Mouse (Mus musculus) heart, embryonic 14.5 days (tissue): ENCODE data around the gene Olfr1137. TPM values are rescaled to one million over a fixed set of nuclear protein-coding genes. Genes with fewer than 3 reads are reported as not detected.

Experiments used
- ATAC-seq: fragments of 200-750 bp; cut with Nextera tagmentation; 2 replicates; pipeline ENCODE4 v1.8.0; 2017; ENCODE audit warnings: low read depth, moderate TSS enrichment; ENCODE audit not compliant: insufficient number of reproducible peaks, insufficient read depth, low FRiP score
- H3K27ac ChIP-seq, 2 experiments: fragments of 200-500 bp in 1 of 2; fragments of 300-500 bp in 1 of 2; sonication (generic) in 1 of 2; replicated peaks in 1 of 2; 2 replicates each; pipeline ENCODE4 v1.5.1; 2012 to 2014; ENCODE audit warnings: low read depth in 2 of 2, low read length in 2 of 2, control low read depth in 1 of 2, mild to moderate bottlenecking in 1 of 2, mixed read lengths in 1 of 2; ENCODE audit not compliant: control insufficient read depth in 1 of 2, insufficient read depth in 1 of 2
- H3K27me3 ChIP-seq: fragments of 300-500 bp; sonication (generic); 2 replicates; pipeline ENCODE4 v1.6.1; 2014; ENCODE audit warnings: mild to moderate bottlenecking, low read length, control low read depth; ENCODE audit not compliant: control insufficient read depth, insufficient read depth
- H3K36me3 ChIP-seq: fragments of 300-500 bp; sonication (generic); 2 replicates; pipeline ENCODE4 v1.6.1; 2014; ENCODE audit warnings: mild to moderate bottlenecking, control low read depth, low read length, mixed read lengths; ENCODE audit not compliant: control insufficient read depth, insufficient read depth
- H3K4me1 ChIP-seq, 2 experiments: fragments of 200-500 bp in 1 of 2; fragments of 300-500 bp in 1 of 2; sonication (generic) in 1 of 2; 2 replicates each; pipeline ENCODE4 v1.6.1; 2012 to 2014; ENCODE audit warnings: low read length in 2 of 2, control low read depth in 1 of 2, mixed read lengths in 1 of 2; ENCODE audit not compliant: control insufficient read depth in 2 of 2, insufficient read depth in 2 of 2
- H3K4me2 ChIP-seq: fragments of 300-500 bp; sonication (generic); 2 replicates; pipeline ENCODE4 v1.6.1; 2014; ENCODE audit warnings: mild to moderate bottlenecking, low read length
- H3K4me3 ChIP-seq, 2 experiments: fragments of 200-500 bp in 1 of 2; fragments of 300-500 bp in 1 of 2; sonication (generic) in 1 of 2; 2 replicates each; pipeline ENCODE4 v1.5.1; 2012 to 2014; ENCODE audit warnings: low read length in 2 of 2, mild to moderate bottlenecking in 2 of 2, control low read depth in 1 of 2, low read depth in 1 of 2, moderate library complexity in 1 of 2; ENCODE audit not compliant: control insufficient read depth in 1 of 2, insufficient read depth in 1 of 2
- H3K9ac ChIP-seq: fragments of 300-500 bp; sonication (generic); 2 replicates; pipeline ENCODE4 v1.6.1; 2014; ENCODE audit warnings: mild to moderate bottlenecking, low read length
- H3K9me3 ChIP-seq: fragments of 300-500 bp; sonication (generic); 2 replicates; pipeline ENCODE4 v1.6.1; 2016; ENCODE audit warnings: low read length, control low read depth; ENCODE audit not compliant: control insufficient read depth
- WGBS: fragments of 180-500 bp; shearing (Covaris S2); extraction: QIAGEN DNeasy Blood & Tissue Kit; methylation state at CpG from one replicate; pipeline ENCODE4 v1.1.7; 2014; 5-methylcytosine and 5-hydroxymethylcytosine counted together
- polyA plus RNA-seq: library from polyadenylated mRNA; unstranded; fragments of >200 nt; fragmentation: Nextera tagmentation; extraction: Ambion mirVana; gene quantifications from 2 replicates; pipeline ENCODE4 v1.2.1, GENCODE M21; 2014

Olfr1137 gene
- not detected in 2 replicates for polyA plus RNA-seq

GRCm38 (mm10) chr2:87713079-87713478 lies at the start of gene Olfr1137:
Gene Olfr1137 (minus strand): TSS chr2:87713179.
- no peaks in the 10 kb centered on the region for H3K36me3 ChIP-seq
- no peaks in the 10 kb centered on the region for H3K4me1 ChIP-seq
- no peak within 1 kb of the TSS for H3K4me2 ChIP-seq
- H3K27ac ChIP-seq: no peak within 1 kb of the TSS
- no peak within 1 kb of the TSS for H3K4me3 ChIP-seq
- no peak within 1 kb of the TSS for H3K9ac ChIP-seq
- H3K9me3 ChIP-seq: no peaks in the 10 kb centered on the region
- no peaks in the 10 kb centered on the region for H3K27me3 ChIP-seq
- no peak for ATAC-seq

- Histone ChIP-seq H3K4me2 (no peak within 1 kb of the TSS), H3K4me1 (no peaks in the 10 kb centered on the region), H3K27ac (no peak within 1 kb of the TSS), H3K4me3 (no peak within 1 kb of the TSS), H3K9me3 (no peaks in the 10 kb centered on the region), H3K36me3 (no peaks in the 10 kb centered on the region), H3K27me3 (no peaks in the 10 kb centered on the region), H3K9ac (no peak within 1 kb of the TSS)
- WGBS: 75% methylated on average over 1 of the region's 1 CpGs
- no peak for ATAC-seq
Measured at GRCm38 (mm10) chr2:87753891-87754290, 40.9 kb upstream of the Olfr1137 start, which contains the start of gene Olfr1141. Gene Olfr1141 (minus strand): TSS chr2:87753991.

GRCm38 (mm10) chr2:87743452-87743851 lies 30.5 kb upstream of the Olfr1137 start, which contains the start of gene Olfr1140:
Gene Olfr1140 (plus strand): TSS chr2:87743752.
- Histone ChIP-seq H3K4me3 (no peak within 1 kb of the TSS), H3K9me3 (no peaks in the 10 kb centered on the region), H3K4me2 (no peak within 1 kb of the TSS), H3K9ac (no peak within 1 kb of the TSS), H3K4me1 (no peaks in the 10 kb centered on the region), H3K36me3 (no peaks in the 10 kb centered on the region), H3K27me3 (no peaks in the 10 kb centered on the region), H3K27ac (no peak within 1 kb of the TSS)
- ATAC-seq: no peak
- WGBS: 80% methylated on average over 3 of the region's 3 CpGs

- Histone ChIP-seq H3K4me1 (no peaks in the 10 kb centered on the region), H3K27ac (no peak within 1 kb of the TSS), H3K27me3 (no peaks in the 10 kb centered on the region), H3K4me3 (no peak within 1 kb of the TSS), H3K4me2 (no peak within 1 kb of the TSS), H3K36me3 (no peaks in the 10 kb centered on the region), H3K9me3 (no peaks in the 10 kb centered on the region), H3K9ac (no peak within 1 kb of the TSS)
- WGBS: 66% methylated on average over 1 of the region's 1 CpGs
- ATAC-seq: no peak
Measured at GRCm38 (mm10) chr2:87739878-87740277, 26.9 kb upstream of the Olfr1137 start, which contains the start of gene Olfr1138. Gene Olfr1138 (minus strand): TSS chr2:87739978.

- ATAC-seq: no peak
- no peaks in the 10 kb centered on the region for H3K9me3 ChIP-seq
- H3K27me3 ChIP-seq: no peaks in the 10 kb centered on the region
- no peak within 1 kb of the TSS for H3K4me3 ChIP-seq
- H3K4me1 ChIP-seq: no peaks in the 10 kb centered on the region
- H3K9ac ChIP-seq: no peak within 1 kb of the TSS
- H3K4me2 ChIP-seq: no peak within 1 kb of the TSS
- no peaks in the 10 kb centered on the region for H3K36me3 ChIP-seq
- H3K27ac ChIP-seq: no peak within 1 kb of the TSS
Measured at GRCm38 (mm10) chr2:87693847-87694246, 19.1 kb downstream of the Olfr1137 start, which contains the start of gene Olfr1136. Gene Olfr1136 (minus strand): TSS chr2:87693947.

- no peaks in the 10 kb centered on the region for H3K4me1 ChIP-seq
- no peak within 1 kb of the TSS for H3K4me3 ChIP-seq
- 10% methylated on average over 1 of the region's 1 CpGs for WGBS
- no peak for ATAC-seq
- no peaks in the 10 kb centered on the region for H3K36me3 ChIP-seq
- H3K9ac ChIP-seq: no peak within 1 kb of the TSS
- no peak within 1 kb of the TSS for H3K27ac ChIP-seq
- H3K9me3 ChIP-seq: no peaks in the 10 kb centered on the region
- H3K4me2 ChIP-seq: no peak within 1 kb of the TSS
- H3K27me3 ChIP-seq: no peaks in the 10 kb centered on the region
Measured at GRCm38 (mm10) chr2:87673564-87673963, 39.4 kb downstream of the Olfr1137 start, which contains the start of gene Olfr1135. Gene Olfr1135 (minus strand): TSS chr2:87673664.

Other genes starting within 250 kb of the Olfr1137 start
- not detected in 2 replicates for gene Pramel7, start 216.1 kb downstream of the Olfr1137 start, polyA plus RNA-seq
- not detected in 2 replicates for gene Pramel6, start 206.6 kb downstream of the Olfr1137 start, polyA plus RNA-seq
- not detected in 2 replicates for gene Olfr153, start 181.4 kb downstream of the Olfr1137 start, polyA plus RNA-seq
- not detected in 2 replicates for gene Olfr1128, start 167.6 kb downstream of the Olfr1137 start, polyA plus RNA-seq
- gene Olfr1129, start 139.3 kb downstream of the Olfr1137 start, polyA plus RNA-seq: not detected in 2 replicates
- not detected in 2 replicates for gene Olfr1130, start 107.0 kb downstream of the Olfr1137 start, polyA plus RNA-seq
- gene Olfr1131, start 86.1 kb downstream of the Olfr1137 start, polyA plus RNA-seq: not detected in 2 replicates
- gene Olfr1132, start 75.6 kb downstream of the Olfr1137 start, polyA plus RNA-seq: not detected in 2 replicates
- not detected in 2 replicates for gene Olfr1133, start 65.8 kb downstream of the Olfr1137 start, polyA plus RNA-seq
- gene Olfr1134, start 54.7 kb downstream of the Olfr1137 start, polyA plus RNA-seq: not detected in 2 replicates
- gene Olfr1135, start 39.5 kb downstream of the Olfr1137 start, polyA plus RNA-seq: not detected in 2 replicates
- not detected in 2 replicates for gene Olfr1136, start 19.2 kb downstream of the Olfr1137 start, polyA plus RNA-seq
- gene Olfr1138, start 26.8 kb upstream of the Olfr1137 start, polyA plus RNA-seq: not detected in 2 replicates
- not detected in 2 replicates for gene Olfr1140, start 30.6 kb upstream of the Olfr1137 start, polyA plus RNA-seq
- not detected in 2 replicates for gene Olfr1141, start 40.8 kb upstream of the Olfr1137 start, polyA plus RNA-seq
- gene Olfr152, start 66.3 kb upstream of the Olfr1137 start, polyA plus RNA-seq: not detected in 2 replicates
- gene Olfr1143, start 87.4 kb upstream of the Olfr1137 start, polyA plus RNA-seq: not detected in 2 replicates
- not detected in 2 replicates for gene Olfr1145, start 96.6 kb upstream of the Olfr1137 start, polyA plus RNA-seq
- gene Olfr1148, start 117.4 kb upstream of the Olfr1137 start, polyA plus RNA-seq: not detected in 2 replicates
- not detected in 2 replicates for gene Olfr1150-ps1, start 130.8 kb upstream of the Olfr1137 start, polyA plus RNA-seq
- gene Olfr1151, start 142.7 kb upstream of the Olfr1137 start, polyA plus RNA-seq: not detected in 2 replicates
- not detected in 2 replicates for gene Olfr1152, start 153.3 kb upstream of the Olfr1137 start, polyA plus RNA-seq
- not detected in 2 replicates for gene Olfr1153, start 181.8 kb upstream of the Olfr1137 start, polyA plus RNA-seq
- not detected in 2 replicates for gene Olfr1154, start 192.0 kb upstream of the Olfr1137 start, polyA plus RNA-seq
- gene Olfr1155, start 232.0 kb upstream of the Olfr1137 start, polyA plus RNA-seq: not detected in 2 replicates
- gene Olfr1156, start 239.9 kb upstream of the Olfr1137 start, polyA plus RNA-seq: not detected in 2 replicates